Mouse (Mus musculus): Measurements from ENCODE around the gene Dlk2. TPM values are rescaled to one million over a fixed set of nuclear protein-coding genes. Genes with fewer than 3 reads are reported as not detected.

Dlk2 gene
- polyA plus RNA-seq, 2 experiments, result 0.02 TPM; not detected in 1

- Histone ChIP-seq H3K4me1 (replicated peaks; ENCODE audit: control insufficient read depth in 2 of 2, insufficient read depth in 2 of 2, low read length in 1 of 2) (no peaks in the 10 kb centered on the region), H3K9me3 (ENCODE audit: control insufficient read depth, low read length) (no peaks in the 10 kb centered on the region), H3K4me3 (ENCODE audit: insufficient read depth in 1 of 2, low read depth in 2 of 2, low read length in 2 of 2) (peak overlapping the region; percentile 21 to 43; a peak in 2 of 4 replicates), H3K4me2 (ENCODE audit: low read depth) (peak overlapping the region; percentile 64), H3K27me3 (ENCODE audit: control insufficient read depth, insufficient read depth, low read length) (peaks cover 46% of the 10 kb centered on the region), H3K9ac (replicated peaks) (no peak overlapping the region), H3K27ac (no peak overlapping the region), H3K36me3 (replicated peaks; ENCODE audit: control insufficient read depth, insufficient read depth, low read depth) (no peaks in the 10 kb centered on the region)
- TF ChIP-seq EP300 (IDR thresholded peaks at IDR 0.05; ENCODE audit: low read depth) (no peak), CTCF (IDR thresholded peaks at IDR 0.05; ENCODE audit: low read depth) (peak; percentile 91)
- under 1% methylated on average over 45 of the region's 48 CpGs for WGBS (ENCODE audit: insufficient replicate concordance)
- ATAC-seq (ENCODE audit: insufficient read depth) (peak; percentile 41; the same call in 1 of the 2 replicates), DNase-seq (ENCODE audit: low read depth in 3 of 3, low spot score in 3 of 3) (peak; percentile 31 to 33 (median 33))
Measured at GRCm38 (mm10) chr17:46298220-46298913, 1.1 kb downstream of the Dlk2 start.

GRCm38 (mm10) chr17:46301892-46302291 is 4.7 kb downstream of the Dlk2 start:
- Histone ChIP-seq H3K36me3 (replicated peaks; ENCODE audit: control insufficient read depth, insufficient read depth, low read depth) (no peaks in the 10 kb centered on the region), H3K27me3 (ENCODE audit: control insufficient read depth, insufficient read depth, low read length) (peaks cover 23% of the 10 kb centered on the region), H3K4me3 (ENCODE audit: insufficient read depth in 1 of 2, low read depth in 2 of 2, low read length in 2 of 2) (no peak overlapping the region), H3K27ac (no peak overlapping the region), H3K4me1 (replicated peaks; ENCODE audit: control insufficient read depth in 2 of 2, insufficient read depth in 2 of 2, low read length in 1 of 2) (no peaks in the 10 kb centered on the region), H3K4me2 (ENCODE audit: low read depth) (no peak overlapping the region), H3K9me3 (ENCODE audit: control insufficient read depth, low read length) (no peaks in the 10 kb centered on the region), H3K9ac (replicated peaks) (no peak overlapping the region)
- ATAC-seq (ENCODE audit: insufficient read depth) (no peak), DNase-seq (ENCODE audit: low read depth in 3 of 3, low spot score in 3 of 3) (no peak)
- WGBS (ENCODE audit: insufficient replicate concordance), result 59% methylated on average over 12 of the region's 12 CpGs
- TF ChIP-seq CTCF (IDR thresholded peaks at IDR 0.05; ENCODE audit: low read depth) (no peak), EP300 (IDR thresholded peaks at IDR 0.05; ENCODE audit: low read depth) (no peak)

GRCm38 (mm10) chr17:46304184-46304583 is 7.0 kb downstream of the Dlk2 start:
- Histone ChIP-seq H3K9me3 (ENCODE audit: control insufficient read depth, low read length) (no peaks in the 10 kb centered on the region), H3K4me3 (ENCODE audit: insufficient read depth in 1 of 2, low read depth in 2 of 2, low read length in 2 of 2) (no peak overlapping the region), H3K36me3 (replicated peaks; ENCODE audit: control insufficient read depth, insufficient read depth, low read depth) (no peaks in the 10 kb centered on the region), H3K27ac (no peak overlapping the region), H3K4me1 (replicated peaks; ENCODE audit: control insufficient read depth in 2 of 2, insufficient read depth in 2 of 2, low read length in 1 of 2) (no peaks in the 10 kb centered on the region), H3K27me3 (ENCODE audit: control insufficient read depth, insufficient read depth, low read length) (peaks cover under 1% of the 10 kb centered on the region), H3K9ac (replicated peaks) (no peak overlapping the region), H3K4me2 (ENCODE audit: low read depth) (no peak overlapping the region)
- ATAC-seq (ENCODE audit: insufficient read depth) (no peak), DNase-seq (ENCODE audit: low read depth in 3 of 3, low spot score in 3 of 3) (no peak)
- WGBS (ENCODE audit: insufficient replicate concordance), result 77% methylated on average over 9 of the region's 9 CpGs
- TF ChIP-seq CTCF (IDR thresholded peaks at IDR 0.05; ENCODE audit: low read depth) (no peak), EP300 (IDR thresholded peaks at IDR 0.05; ENCODE audit: low read depth) (no peak)

GRCm38 (mm10) chr17:46306956-46307355 is 9.7 kb downstream of the Dlk2 start:
- no peaks in the 10 kb centered on the region for H3K36me3 ChIP-seq (replicated peaks; ENCODE audit: control insufficient read depth, insufficient read depth, low read depth)
- WGBS (ENCODE audit: insufficient replicate concordance), result 79% methylated on average over 15 of the region's 15 CpGs
- no peak for ATAC-seq (ENCODE audit: insufficient read depth)
- DNase-seq (ENCODE audit: low read depth in 3 of 3, low spot score in 3 of 3), result no peak
- H3K9ac ChIP-seq (replicated peaks), result no peak overlapping the region
- no peak overlapping the region for H3K27ac ChIP-seq
- no peaks in the 10 kb centered on the region for H3K4me1 ChIP-seq (replicated peaks; ENCODE audit: control insufficient read depth in 2 of 2, insufficient read depth in 2 of 2, low read length in 1 of 2)
- TF ChIP-seq CTCF (IDR thresholded peaks at IDR 0.05; ENCODE audit: low read depth), result no peak
- no peak for TF ChIP-seq EP300 (IDR thresholded peaks at IDR 0.05; ENCODE audit: low read depth)
- H3K4me3 ChIP-seq (ENCODE audit: insufficient read depth in 1 of 2, low read depth in 2 of 2, low read length in 2 of 2), result no peak overlapping the region
- no peak overlapping the region for H3K4me2 ChIP-seq (ENCODE audit: low read depth)
- no peaks in the 10 kb centered on the region for H3K9me3 ChIP-seq (ENCODE audit: control insufficient read depth, low read length)
- H3K27me3 ChIP-seq (ENCODE audit: control insufficient read depth, insufficient read depth, low read length), result no peaks in the 10 kb centered on the region

GRCm38 (mm10) chr17:46309835-46310234 is 12.6 kb downstream of the Dlk2 start:
- ATAC-seq (ENCODE audit: insufficient read depth) (no peak), DNase-seq (ENCODE audit: low read depth in 3 of 3, low spot score in 3 of 3) (no peak)
- no peak overlapping the region for H3K27ac ChIP-seq
- no peaks in the 10 kb centered on the region for H3K36me3 ChIP-seq (replicated peaks; ENCODE audit: control insufficient read depth, insufficient read depth, low read depth)
- TF ChIP-seq CTCF (IDR thresholded peaks at IDR 0.05; ENCODE audit: low read depth), result no peak
- TF ChIP-seq EP300 (IDR thresholded peaks at IDR 0.05; ENCODE audit: low read depth), result no peak
- no peaks in the 10 kb centered on the region for H3K9me3 ChIP-seq (ENCODE audit: control insufficient read depth, low read length)
- no peak overlapping the region for H3K4me2 ChIP-seq (ENCODE audit: low read depth)
- no peaks in the 10 kb centered on the region for H3K27me3 ChIP-seq (ENCODE audit: control insufficient read depth, insufficient read depth, low read length)
- H3K9ac ChIP-seq (replicated peaks), result no peak overlapping the region
- H3K4me1 ChIP-seq (replicated peaks; ENCODE audit: control insufficient read depth in 2 of 2, insufficient read depth in 2 of 2, low read length in 1 of 2), result no peaks in the 10 kb centered on the region
- H3K4me3 ChIP-seq (ENCODE audit: insufficient read depth in 1 of 2, low read depth in 2 of 2, low read length in 2 of 2), result no peak overlapping the region
- WGBS (ENCODE audit: insufficient replicate concordance), result 67% methylated on average over 12 of the region's 12 CpGs
